Mouse (Mus musculus) cerebellum, adult 9-11 months (tissue): Measurements from ENCODE around the gene Slc22a4.
"Not testable (repeated sequence)": the region's sequence is repeated elsewhere in the genome, so short reads cannot be mapped to it uniquely, and the experiment has no call there.

Experiments
- DNase-seq: peaks from one replicate; pipeline ENCODE4 v3.0.0; 2022

Slc22a4 gene

GRCm38 (mm10) chr11:54002761-54003717 lies 24.9 kb downstream of the Slc22a4 start:
- DNase-seq: peak; percentile 84

- peak; percentile 83 for DNase-seq
Measured at GRCm38 (mm10) chr11:54002147-54002760, 25.6 kb downstream of the Slc22a4 start.

GRCm38 (mm10) chr11:53997661-53998060 lies 30.2 kb downstream of the Slc22a4 start:
- DNase-seq: no peak

GRCm38 (mm10) chr11:53992264-53992663 lies 35.6 kb downstream of the Slc22a4 start:
- DNase-seq: no peak

- no peak for DNase-seq
Measured at GRCm38 (mm10) chr11:53989232-53989631, 38.7 kb downstream of the Slc22a4 start.

- DNase-seq: no peak
Measured at GRCm38 (mm10) chr11:53988081-53988480, 39.8 kb downstream of the Slc22a4 start.

GRCm38 (mm10) chr11:53981396-53981795 lies 46.5 kb downstream of the Slc22a4 start:
- no peak for DNase-seq

GRCm38 (mm10) chr11:53979788-53980621 lies 47.9 kb downstream of the Slc22a4 start, which contains the start of gene Slc22a21:
TSS of gene Slc22a21 (minus strand) at chr11:53980332.
- DNase-seq: peak; percentile 55

- DNase-seq: not testable (repeated sequence)
Measured at GRCm38 (mm10) chr11:53979456-53979787, 48.5 kb downstream of the Slc22a4 start.

- DNase-seq: no peak
Measured at GRCm38 (mm10) chr11:53977672-53978071, 50.2 kb downstream of the Slc22a4 start.

- no peak for DNase-seq
Measured at GRCm38 (mm10) chr11:53975559-53975958, 52.3 kb downstream of the Slc22a4 start.

GRCm38 (mm10) chr11:53958984-53959383 lies 68.9 kb downstream of the Slc22a4 start:
- DNase-seq: no peak

- DNase-seq: not testable (repeated sequence)
Measured at GRCm38 (mm10) chr11:53958176-53958575, 69.7 kb downstream of the Slc22a4 start.

- no peak for DNase-seq
Measured at GRCm38 (mm10) chr11:53956636-53957035, 71.3 kb downstream of the Slc22a4 start.

- DNase-seq: no peak
Measured at GRCm38 (mm10) chr11:53954653-53955052, 73.2 kb downstream of the Slc22a4 start.

GRCm38 (mm10) chr11:53950133-53950532 lies 77.8 kb downstream of the Slc22a4 start:
- DNase-seq: not testable (repeated sequence)
